Mouse (Mus musculus) lung, postnatal 0 days (tissue): ENCODE measurements at regions not wholly inside any gene's neighbourhood (a gene's known extent, or its start where the extent isn't known, plus 50 kb on each side); places are given as distances from the start of the nearest gene placed in this dataset.

Experiments
- CTCF ChIP-seq: IDR thresholded peaks from 2 replicates; pipeline ENCODE4 v1.5.1; 2016; ENCODE audit warnings: antibody characterized with exemption, mild to moderate bottlenecking
- EP300 ChIP-seq: IDR thresholded peaks from 2 replicates; pipeline ENCODE4 v1.6.1; 2016; ENCODE audit warnings: antibody characterized with exemption, mild to moderate bottlenecking, control low read depth

DNA sequence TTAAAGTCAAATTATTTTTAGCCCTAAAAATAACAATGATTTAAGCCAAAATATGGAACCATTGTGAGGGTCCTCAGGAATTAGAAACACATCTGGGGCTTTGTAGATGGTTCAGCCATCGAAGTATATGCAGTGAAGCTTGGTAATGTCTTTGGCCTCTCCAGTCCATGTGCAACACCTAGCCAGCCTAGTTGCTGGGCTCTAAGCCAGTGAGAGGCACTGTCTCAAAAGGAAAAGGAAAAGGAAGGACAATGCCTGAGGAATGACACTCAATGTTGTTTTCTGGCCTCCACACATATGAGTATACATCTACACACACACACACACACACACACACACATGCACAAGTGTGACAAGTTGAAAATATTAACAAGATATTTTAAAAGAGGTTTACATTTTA, 124.8 kb upstream of the Emcn start:
- TF ChIP-seq CTCF (no peak), EP300 (no peak)
